Mouse (Mus musculus): ENCODE data around the gene 4930442H23Rik.

Gene 4930442H23Rik

DNA sequence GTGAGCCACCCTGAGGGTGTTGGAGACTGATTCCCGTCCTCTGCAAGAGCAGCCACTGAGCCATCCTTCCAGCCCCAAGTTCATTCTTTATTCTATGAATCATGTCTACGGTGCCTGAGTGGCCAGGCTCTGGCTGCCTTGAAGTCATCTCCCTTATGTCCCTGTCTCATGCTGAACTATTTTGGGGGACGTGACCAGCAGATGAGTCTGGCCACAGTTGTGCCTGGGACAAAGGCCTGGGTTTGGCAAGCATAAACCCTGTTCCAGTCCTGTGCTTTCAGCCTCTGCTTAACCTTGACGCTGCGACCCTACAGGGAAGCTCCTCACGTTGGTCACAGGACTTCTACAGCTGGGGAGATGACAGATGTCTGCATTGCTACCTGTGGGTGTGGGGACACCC, 13.7 kb upstream of the 4930442H23Rik start:
- no peak for DNase-seq

DNA sequence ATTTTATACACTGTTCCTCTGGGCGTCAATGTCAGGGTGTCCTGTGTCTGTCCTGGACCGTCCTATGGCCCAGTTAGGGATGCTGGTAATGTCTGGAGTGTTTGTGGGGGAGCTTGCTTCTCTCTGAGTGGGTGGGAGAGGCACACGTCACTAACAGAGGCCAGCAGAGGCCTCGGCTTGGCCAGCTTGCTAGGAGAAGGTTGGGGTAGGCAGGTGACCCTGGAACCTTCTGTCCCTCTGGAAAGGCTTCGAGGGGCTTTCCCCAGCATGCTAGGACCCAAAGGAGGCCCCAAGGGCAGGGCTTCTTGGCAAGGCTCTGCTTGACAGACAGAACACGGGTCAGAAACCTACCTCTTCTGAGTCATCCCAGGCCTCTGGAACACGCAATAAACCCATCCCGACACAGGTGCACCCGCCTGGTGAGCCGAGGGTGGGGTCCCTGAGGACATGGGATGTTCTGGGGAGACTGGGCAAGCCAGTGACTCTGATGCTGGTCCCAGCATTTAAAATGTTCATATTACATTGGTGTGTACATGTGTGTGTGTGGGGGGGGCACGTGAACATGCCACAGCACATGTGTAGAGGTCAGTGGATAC, 12.9 kb upstream of the 4930442H23Rik start:
- DNase-seq = no peak

DNA sequence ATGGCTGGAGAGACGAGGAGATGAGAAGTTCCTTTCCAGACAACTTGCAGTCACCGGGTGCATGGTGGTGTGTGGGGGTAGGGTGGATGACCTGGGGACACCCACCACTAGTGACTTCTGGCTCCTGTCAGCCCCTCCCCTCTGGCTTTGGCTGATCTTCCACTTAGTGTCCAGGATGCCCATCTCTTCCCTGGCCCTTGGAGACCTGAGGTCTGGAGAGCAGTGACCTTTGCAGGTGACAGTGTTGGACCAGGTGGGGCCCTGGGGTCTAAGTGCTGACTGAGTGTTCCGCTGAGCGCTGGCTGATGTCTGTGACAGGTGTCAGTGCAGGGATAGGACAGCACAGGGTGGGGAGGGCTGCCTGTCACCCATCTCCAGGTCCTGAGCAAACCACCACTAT, 11.7 kb upstream of the 4930442H23Rik start:
- DNase-seq = peak; percentile 43

DNA sequence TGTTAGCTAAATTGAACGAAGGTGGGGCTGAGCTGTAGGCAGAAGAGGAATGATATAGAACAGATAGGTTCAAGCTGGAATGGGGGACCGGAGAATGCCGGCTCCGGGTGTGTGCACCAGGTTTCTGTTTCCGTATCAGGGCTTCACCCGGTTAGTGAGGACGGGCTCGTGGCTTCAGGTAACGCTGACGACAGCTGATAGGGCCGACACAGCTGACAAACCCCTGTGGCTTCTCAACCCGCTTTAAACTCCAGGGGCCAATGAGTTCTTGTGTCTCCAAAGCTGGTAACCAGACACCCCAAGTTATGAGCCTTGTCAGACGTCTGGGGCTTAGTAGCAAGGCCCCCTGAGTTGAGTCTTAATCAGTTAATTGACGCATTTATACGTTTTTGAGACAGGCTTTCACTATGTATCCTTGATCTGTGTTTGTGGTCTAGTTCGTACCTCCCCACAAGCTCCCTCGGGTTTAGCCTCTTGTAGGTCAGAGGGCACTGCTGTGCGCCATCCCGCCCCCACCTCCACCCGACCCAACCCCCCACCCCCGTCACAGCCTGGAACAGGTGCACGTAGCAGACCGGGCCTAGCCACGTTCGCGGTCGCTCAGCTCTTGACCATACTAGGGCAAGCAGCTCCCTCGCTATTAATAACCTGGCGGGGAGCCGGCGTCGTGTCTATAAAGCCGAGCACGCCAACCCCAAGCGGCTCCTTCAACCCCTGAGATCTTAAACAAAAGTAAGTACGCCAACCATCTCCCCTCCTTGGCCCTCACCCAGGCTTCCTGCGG, 10.5 kb upstream of the 4930442H23Rik start:
- DNase-seq = peak; percentile 40

DNA sequence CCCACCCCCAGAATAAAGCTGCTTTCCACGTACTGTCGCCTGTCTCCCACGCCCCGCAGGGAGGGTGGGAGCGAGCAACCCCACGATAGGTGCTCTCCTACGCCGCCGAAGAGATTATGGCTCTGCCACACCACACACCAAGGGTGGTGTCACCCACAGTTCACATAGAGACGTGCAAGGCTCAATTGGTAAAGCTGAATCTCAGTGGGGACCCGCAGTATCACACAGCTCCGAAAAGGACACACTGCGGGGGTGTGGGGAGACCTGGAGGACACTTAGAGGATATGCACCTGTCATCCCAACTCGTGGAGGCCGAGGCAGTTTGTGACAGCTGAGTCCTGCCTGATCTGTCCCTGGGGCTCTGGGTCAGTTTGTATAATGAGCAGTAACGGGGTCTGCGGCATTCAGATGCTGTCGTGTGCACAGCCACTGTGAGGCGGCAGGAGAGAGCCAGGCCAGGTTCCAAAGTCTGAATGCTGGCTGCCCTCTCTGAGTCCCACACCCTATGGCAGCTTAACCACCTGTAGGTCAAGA, 9.4 kb upstream of the 4930442H23Rik start:
- DNase-seq = peak; percentile 76

DNA sequence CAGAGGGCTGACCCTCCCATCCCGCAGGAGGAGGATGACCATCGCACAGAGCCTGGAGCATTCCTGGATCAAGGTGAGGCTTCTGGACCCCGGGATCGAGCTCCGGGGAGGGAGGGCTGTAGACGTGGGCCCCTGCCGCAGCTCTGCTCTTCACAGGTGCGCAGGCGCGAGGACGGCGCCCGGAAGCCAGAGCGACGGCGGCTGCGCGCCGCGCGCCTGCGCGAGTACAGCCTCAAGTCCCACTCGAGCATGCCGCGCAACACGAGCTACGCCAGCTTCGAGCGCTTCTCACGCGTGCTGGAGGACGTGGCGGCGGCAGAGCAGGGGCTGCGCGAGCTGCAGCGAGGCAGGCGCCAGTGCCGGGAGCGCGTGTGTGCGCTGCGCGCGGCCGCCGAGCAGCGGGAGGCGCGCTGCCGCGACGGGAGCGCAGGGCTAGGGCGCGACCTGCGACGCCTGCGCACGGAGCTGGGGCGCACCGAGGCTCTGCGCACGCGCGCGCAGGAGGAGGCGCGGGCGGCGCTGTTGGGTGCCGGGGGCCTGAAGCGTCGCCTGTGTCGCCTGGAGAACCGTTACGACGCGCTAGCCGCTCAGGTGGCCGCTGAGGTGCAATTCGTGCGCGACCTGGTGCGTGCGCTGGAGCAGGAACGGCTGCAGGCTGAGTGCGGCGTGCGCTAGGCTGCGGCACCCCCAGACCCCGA, 8.8 kb upstream of the 4930442H23Rik start:
- DNase-seq = peak; percentile 87

DNA sequence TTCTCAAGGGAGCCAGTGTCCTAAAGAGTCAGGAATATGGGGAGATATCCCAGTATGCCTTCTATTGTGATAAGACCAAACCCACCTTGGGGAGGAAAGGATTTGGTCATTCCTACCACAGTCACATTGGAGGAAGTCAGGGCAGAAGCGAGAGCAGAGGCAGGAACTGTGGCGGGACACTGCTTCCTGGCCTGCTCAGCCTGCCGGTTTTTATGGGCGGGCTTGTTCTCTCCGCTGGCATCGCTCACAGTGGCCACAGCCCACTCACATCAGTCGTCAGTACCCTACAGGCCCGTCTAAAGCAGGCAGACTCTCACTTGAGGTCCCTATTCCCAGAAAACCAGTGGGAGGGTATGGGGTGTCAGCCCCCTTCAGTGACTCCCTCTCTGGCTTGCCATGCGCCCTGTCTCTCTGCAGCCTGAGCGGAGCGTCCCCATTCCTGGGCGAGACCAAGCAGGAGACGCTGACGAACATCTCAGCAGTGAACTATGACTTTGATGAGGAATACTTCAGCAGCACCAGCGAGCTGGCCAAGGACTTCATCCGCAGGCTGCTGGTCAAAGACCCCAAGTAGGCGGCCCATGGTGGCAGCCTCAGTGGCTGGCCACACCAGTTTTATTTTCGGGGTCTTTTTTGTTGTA, 7.8 kb upstream of the 4930442H23Rik start:
- DNase-seq = peak; percentile 55

DNA sequence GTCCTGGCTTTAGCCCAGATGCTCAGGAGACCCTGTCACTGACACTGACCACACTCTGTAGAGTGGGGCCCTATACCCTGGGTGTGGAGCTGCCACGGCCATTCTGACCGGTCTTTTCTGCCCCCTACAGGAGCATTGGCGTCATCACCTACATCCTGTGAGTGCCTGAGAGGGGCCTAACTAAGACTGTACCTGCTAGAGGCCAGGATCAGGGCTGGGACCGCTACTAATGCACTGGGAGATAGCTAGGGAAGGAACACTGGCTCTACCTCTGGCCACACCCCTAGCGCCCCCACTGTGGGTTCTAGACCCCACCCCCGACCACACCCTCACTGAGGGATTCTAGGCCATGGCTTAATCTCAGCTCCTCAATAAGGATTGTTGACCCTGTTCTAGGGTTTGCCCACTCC, 7.3 kb upstream of the 4930442H23Rik start:
- DNase-seq = peak; percentile 54

DNA sequence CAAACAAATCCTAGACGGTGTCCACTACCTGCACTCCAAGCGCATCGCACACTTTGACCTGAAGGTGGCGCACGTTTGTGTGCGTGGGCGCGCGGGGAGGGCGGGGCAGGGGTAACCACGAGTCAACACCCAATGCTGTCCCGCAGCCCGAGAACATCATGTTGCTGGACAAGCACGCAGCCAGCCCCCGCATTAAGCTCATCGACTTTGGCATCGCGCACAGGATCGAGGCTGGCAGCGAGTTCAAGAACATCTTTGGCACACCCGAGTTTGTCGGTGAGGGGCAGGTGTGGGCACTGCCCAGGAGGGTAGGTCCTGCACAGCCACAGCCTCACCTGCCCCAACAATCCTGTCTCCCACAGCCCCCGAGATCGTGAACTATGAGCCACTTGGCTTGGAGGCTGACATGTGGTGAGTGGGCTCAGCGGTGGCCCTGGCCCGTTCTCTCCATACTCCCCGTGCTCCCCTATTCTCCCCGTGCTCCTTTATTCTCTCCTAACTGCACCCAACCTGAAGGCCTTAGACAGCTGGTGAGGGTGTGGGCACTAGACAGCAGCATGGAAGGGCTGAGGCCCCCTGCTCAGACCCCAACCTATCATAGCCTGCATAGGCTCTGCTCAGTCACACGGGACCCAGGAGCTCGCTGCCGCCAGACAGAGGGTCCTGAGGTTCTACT, 6.7 kb upstream of the 4930442H23Rik start:
- peak; percentile 61 for DNase-seq

DNA sequence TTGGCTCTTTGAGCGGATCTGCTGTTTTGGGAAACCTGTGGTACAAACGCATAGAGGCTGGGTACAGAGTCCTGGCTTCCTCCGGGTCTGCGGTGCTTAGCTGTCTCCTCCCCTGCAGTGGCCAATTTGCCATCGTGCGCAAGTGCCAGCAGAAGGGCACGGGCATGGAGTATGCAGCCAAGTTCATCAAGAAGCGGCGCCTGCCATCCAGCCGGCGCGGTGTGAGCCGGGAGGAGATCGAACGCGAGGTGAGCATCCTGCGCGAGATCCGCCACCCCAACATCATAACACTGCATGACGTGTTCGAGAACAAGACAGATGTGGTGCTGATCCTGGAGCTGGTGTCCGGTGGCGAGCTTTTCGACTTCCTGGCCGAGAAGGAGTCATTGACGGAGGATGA, 6.2 kb upstream of the 4930442H23Rik start:
- DNase-seq = peak; percentile 38

DNA sequence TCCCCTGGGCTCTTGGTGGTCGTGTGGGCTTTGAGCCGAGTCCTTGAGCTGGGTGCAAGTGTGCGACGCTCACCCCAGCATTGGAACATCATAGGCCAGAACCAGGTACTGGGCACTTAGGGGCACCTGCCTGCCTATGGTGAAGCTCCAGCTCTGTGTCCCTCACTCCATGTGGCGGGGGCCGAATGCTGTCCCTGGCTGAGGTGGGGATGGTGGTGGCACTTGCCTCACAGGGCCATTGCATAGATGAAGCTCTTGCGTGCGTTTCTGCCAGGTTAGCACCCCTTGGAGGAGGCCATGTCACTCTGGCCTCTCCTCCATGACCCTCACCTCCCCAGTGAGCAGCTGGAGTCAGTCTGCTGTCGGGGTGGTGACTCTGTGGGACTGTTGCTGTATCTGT, 3.5 kb upstream of the 4930442H23Rik start:
- no peak for DNase-seq

DNA sequence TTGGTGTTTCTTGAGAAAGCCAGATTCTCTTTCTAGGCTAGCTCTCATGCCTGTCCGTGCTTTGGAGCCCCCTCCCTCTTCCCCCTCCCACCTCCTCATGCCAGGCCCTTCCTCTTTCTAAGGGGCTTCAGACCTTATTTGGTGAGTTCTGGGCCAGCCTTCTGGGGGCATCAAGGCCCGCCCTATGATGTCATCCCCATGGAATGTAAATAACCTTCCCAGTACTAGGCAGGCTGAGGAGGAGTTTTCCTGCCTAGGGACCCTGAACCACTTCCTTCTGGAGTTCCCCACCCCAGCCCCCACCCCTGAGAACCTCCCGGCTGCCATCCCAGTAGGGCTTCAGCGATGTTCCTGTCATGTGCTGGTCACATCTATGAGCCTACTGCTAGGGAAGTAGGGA, 1.1 kb upstream of the 4930442H23Rik start:
- DNase-seq = no peak

DNA sequence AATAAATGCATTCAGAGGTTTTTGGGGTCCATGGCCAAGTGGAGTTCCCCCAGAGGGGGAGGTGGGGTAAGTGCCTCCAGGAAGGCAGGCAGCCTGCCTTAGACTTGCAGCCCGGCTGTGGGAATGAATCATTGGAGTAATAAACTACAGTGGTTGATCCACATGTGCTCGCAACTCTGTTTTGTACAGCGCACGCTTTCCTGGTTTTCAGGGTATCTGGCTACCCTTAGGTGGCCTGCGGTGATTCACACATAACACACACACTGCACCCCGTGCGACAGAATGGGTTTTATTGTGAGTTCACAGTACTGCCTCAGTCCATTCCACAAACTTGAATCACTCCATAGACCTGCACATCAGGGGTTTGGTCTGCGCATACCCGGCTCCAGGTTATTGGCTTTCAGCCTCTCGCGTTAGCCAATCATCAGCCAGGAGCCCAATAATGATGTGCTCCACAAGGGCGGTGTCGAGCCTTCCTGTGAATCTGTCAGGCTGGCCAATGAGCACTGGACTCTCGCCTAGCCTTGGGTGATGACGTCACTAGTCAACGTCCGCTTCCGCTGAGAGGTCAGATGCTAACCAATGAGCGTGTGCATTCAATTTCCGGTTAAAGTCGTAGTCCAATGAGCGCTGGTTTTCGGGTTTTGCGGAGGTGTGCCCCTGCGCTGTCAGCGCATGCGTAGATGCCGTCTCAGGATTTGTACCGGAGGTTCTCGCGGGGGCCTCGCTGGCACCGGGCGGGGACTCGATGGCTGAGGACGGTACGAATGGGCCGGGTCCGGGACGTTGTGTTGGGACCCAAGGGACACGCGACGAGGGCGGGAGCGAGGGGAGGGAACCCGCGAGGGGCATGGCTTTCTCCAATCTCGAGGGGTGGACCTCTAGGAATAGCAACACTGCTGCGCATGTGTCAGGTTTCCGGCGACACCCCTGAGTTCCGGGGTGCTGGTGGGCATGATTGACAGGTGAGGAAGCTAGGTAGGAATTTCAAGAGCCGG, 1.0 kb downstream of the 4930442H23Rik start, which contains the start of gene Dapk3:
Gene Dapk3 (plus strand): TSS at position 670 of the 998 bp plus-strand sequence.
- DNase-seq = peak; percentile 99

DNA sequence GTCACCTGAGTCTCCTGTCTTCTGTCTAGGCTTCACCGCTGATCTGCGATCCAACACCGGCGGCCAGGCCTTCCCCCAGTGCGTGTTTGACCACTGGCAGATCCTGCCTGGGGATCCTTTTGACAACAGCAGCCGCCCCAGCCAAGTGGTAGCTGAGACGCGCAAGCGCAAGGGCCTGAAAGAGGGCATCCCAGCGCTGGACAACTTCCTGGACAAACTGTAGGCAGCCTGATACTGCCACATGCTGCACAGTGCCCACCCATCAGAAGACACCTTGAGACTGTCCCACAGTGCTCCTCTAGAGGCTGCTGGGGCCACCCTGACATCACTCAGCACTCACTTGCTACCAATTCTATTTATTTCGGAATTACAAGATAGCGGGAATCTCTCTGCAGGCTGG, 1.8 kb downstream of the 4930442H23Rik start:
- peak; percentile 55 for DNase-seq

DNA sequence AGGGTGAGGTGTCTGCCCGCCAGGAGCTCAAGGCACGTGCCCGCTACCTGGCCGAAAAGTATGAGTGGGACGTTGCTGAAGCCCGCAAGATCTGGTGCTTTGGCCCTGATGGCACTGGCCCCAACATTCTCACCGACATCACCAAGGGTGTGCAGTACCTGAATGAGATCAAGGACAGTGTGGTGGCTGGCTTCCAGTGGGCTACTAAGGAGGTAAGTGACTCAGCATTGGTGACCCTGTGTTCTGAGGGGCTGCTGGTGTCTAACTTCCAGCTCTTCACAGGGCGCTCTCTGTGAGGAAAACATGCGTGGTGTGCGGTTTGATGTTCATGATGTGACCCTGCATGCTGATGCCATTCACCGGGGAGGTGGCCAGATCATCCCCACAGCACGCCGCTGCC, 2.7 kb downstream of the 4930442H23Rik start:
- peak; percentile 52 for DNase-seq

DNA sequence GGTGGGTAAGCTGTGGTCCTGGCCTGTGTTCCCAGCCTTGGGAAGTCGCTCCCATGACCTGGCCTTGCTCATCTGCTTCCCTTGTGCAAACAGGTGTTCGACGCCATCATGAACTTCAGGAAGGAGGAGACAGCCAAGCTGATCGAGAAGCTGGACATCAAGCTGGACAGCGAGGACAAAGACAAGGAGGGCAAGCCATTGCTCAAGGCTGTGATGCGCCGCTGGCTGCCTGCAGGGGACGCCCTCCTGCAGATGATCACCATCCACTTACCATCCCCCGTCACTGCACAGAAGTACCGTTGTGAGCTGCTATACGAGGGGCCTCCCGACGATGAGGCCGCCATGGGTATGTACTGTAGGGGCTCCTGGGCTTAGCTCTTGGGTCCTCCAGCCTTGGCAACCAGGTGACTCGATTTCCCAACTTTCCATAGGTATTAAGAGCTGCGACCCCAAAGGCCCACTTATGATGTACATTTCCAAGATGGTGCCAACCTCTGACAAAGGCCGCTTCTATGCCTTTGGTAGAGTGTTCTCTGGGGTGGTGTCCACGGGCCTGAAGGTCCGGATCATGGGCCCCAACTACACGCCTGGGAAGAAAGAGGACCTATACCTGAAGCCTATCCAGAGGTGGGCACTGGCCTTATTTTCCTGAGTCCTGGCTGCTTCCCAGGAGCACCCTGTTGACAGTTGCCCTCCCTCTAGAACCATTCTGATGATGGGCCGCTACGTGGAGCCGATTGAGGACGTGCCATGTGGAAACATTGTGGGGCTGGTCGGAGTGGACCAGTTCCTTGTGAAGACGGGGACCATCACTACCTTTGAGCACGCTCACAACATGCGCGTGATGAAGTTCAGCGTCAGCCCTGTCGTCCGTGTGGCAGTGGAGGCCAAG, 4.0 kb downstream of the 4930442H23Rik start:
- DNase-seq = peak; percentile 56

DNA sequence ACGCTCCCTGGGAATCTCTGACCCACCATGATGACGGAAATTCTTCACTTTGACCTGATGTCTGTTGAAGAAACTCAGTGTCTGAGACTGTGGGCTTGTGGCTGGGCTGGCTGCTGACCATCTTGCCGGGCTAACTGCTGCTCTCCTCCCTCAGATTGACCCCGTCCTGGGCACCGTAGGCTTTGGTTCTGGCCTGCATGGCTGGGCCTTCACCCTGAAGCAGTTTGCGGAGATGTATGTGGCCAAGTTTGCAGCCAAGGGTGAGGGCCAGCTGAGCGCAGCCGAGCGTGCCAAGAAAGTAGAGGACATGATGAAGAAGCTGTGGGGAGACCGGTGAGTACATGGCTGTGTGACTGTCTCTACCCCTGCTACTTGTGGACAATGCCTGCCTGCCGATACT, 4.7 kb downstream of the 4930442H23Rik start:
- DNase-seq = no peak

DNA sequence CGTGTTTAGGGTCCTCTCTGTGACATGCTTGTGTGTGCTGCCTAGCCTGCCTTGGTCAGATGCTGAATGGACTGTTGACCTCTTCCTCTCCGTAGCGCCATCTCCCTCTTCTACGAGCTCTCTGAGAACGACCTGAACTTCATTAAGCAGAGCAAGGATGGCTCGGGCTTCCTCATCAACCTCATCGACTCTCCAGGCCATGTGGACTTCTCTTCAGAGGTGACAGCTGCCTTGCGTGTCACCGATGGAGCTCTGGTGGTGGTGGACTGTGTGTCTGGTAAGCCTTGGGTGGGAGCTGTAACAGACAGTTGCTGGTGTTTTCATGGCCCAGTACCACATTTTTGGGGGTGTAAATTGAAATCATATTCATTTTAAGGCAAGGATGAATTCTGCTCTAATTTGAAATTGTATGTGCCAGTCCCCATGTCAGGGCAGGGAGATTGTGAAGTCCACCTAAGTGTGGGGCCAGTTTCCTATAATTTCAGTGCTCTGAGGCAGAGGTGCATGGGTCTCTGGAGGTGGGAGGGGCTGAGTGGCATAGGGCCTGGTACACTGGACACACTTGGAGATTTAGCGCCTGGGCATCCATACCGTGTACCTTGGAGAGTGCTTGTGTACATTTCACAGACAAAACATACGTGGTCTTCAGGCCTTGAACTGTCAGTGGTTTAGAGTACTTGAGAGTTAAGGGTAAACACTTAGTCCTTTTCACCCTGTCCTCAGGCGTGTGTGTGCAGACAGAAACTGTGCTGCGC, 5.5 kb downstream of the 4930442H23Rik start:
- peak; percentile 54 for DNase-seq

DNA sequence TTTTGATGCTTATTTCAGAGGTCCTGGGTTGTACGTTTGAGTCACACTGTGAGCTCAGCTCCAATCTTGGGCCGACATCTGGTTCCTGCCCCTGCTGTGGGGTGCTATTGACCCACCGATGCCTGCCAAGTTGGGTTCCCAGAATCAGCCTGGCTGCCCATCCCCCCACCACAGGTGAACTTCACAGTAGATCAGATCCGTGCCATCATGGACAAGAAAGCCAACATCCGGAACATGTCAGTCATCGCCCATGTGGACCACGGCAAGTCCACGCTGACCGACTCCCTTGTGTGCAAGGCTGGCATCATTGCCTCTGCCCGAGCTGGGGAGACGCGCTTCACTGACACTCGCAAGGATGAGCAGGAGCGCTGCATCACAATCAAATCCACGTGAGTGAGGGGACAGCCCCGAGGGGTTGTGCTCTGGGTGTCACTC, 6.1 kb downstream of the 4930442H23Rik start:
- DNase-seq = peak; percentile 77
